Mouse (Mus musculus): ENCODE measurements at regions not wholly inside any gene's neighbourhood (a gene's known extent, or its start where the extent isn't known, plus 50 kb on each side); places are given as distances from the start of the nearest gene placed in this dataset.

- DNase-seq: no peak
Observed at GRCm38 (mm10) chr1:83495022-83495421, 87.0 kb upstream of the Sphkap start.

- DNase-seq: no peak
Observed at GRCm38 (mm10) chr1:83479111-83479510, 71.1 kb upstream of the Sphkap start.
